Mouse (Mus musculus): ENCODE measurements at regions not wholly inside any gene's neighbourhood (a gene's known extent, or its start where the extent isn't known, plus 50 kb on each side); places are given as distances from the start of the nearest gene placed in this dataset.

GRCm38 (mm10) chr5:111879044-111879443 lies 145.3 kb downstream of the Gm26897 start:
- Histone ChIP-seq H3K79me2 (replicated peaks; ENCODE audit: control insufficient read depth, extremely low read depth, insufficient read depth, poor library complexity, severe bottlenecking) (no peaks in the 10 kb centered on the region), H3K4me3 (replicated peaks in 1 of 3; ENCODE audit: low read depth in 2 of 3, low read length in 2 of 3, poor library complexity in 1 of 3) (no peak overlapping the region), H3K9me3 (replicated peaks; ENCODE audit: low read length) (peaks cover 90% of the 10 kb centered on the region), H3K27ac (ENCODE audit: insufficient read depth, low read depth) (no peak overlapping the region), H3K9ac (ENCODE audit: insufficient read depth, low read depth) (no peak overlapping the region), H3K4me1 (ENCODE audit: control insufficient read depth in 1 of 2, insufficient read depth in 2 of 2) (no peaks in the 10 kb centered on the region), H3K36me3 (replicated peaks in 1 of 2; ENCODE audit: control insufficient read depth in 1 of 2, insufficient read depth in 1 of 2, low read length in 1 of 2) (no peaks in the 10 kb centered on the region), H3K4me2 (ENCODE audit: insufficient read depth, low read depth, poor library complexity, severe bottlenecking) (no peak overlapping the region), H3K27me3 (replicated peaks) (no peaks in the 10 kb centered on the region)
- dilution Hi-C loops (cut with MboI; ENCODE audit: extremely low pct_ligation_motif_present, extremely low pct_unique_long_range_greater_than_20kb, low sequenced_read_pairs) = no loop called here
- TF ChIP-seq JUND (conservative IDR thresholded peaks at IDR 0.05; ENCODE audit: low read depth, low read length) (no peak), MEF2A (IDR thresholded peaks at IDR 0.05; ENCODE audit: borderline replicate concordance, low read depth, low read length) (no peak)
- in situ Hi-C loops (cut with MboI; ENCODE audit: low pct_ligation_motif_present, low pct_unique_long_range_greater_than_20kb, low sequenced_read_pairs) = no loop called here
- DNase-seq (ENCODE audit: extremely low read depth) = no peak

GRCm38 (mm10) chr5:111880268-111880667 lies 146.5 kb downstream of the Gm26897 start:
- DNase-seq (ENCODE audit: extremely low read depth) = no peak
- no peak overlapping the region for H3K9ac ChIP-seq (ENCODE audit: insufficient read depth, low read depth)
- H3K4me3 ChIP-seq (replicated peaks in 1 of 3; ENCODE audit: low read depth in 2 of 3, low read length in 2 of 3, poor library complexity in 1 of 3) = no peak overlapping the region
- H3K4me1 ChIP-seq (ENCODE audit: control insufficient read depth in 1 of 2, insufficient read depth in 2 of 2) = no peaks in the 10 kb centered on the region
- H3K27me3 ChIP-seq (replicated peaks) = no peaks in the 10 kb centered on the region
- no peak overlapping the region for H3K27ac ChIP-seq (ENCODE audit: insufficient read depth, low read depth)
- H3K79me2 ChIP-seq (replicated peaks; ENCODE audit: control insufficient read depth, extremely low read depth, insufficient read depth, poor library complexity, severe bottlenecking) = no peaks in the 10 kb centered on the region
- in situ Hi-C loops (cut with MboI; ENCODE audit: low pct_ligation_motif_present, low pct_unique_long_range_greater_than_20kb, low sequenced_read_pairs) (no loop called here), dilution Hi-C loops (cut with MboI; ENCODE audit: extremely low pct_ligation_motif_present, extremely low pct_unique_long_range_greater_than_20kb, low sequenced_read_pairs) (no loop called here)
- no peak overlapping the region for H3K4me2 ChIP-seq (ENCODE audit: insufficient read depth, low read depth, poor library complexity, severe bottlenecking)
- no peak for TF ChIP-seq JUND (conservative IDR thresholded peaks at IDR 0.05; ENCODE audit: low read depth, low read length)
- no peak for TF ChIP-seq SIN3A (IDR thresholded peaks at IDR 0.05; ENCODE audit: low read length)
- no peak for TF ChIP-seq KAT2A (IDR thresholded peaks at IDR 0.05; ENCODE audit: insufficient replicate concordance, low read length)
- TF ChIP-seq ZKSCAN1 (IDR thresholded peaks at IDR 0.05; ENCODE audit: borderline replicate concordance, low read depth, low read length) = no peak
- no peak for TF ChIP-seq CHD1 (IDR thresholded peaks at IDR 0.05; ENCODE audit: low read depth, low read length)
- TF ChIP-seq UBTF (IDR thresholded peaks at IDR 0.05; ENCODE audit: low read depth, low read length) = no peak
- no peak for TF ChIP-seq MAFK (IDR thresholded peaks at IDR 0.05; ENCODE audit: insufficient replicate concordance, low read length)
- TF ChIP-seq NRF1 (IDR thresholded peaks at IDR 0.05; ENCODE audit: low read depth, low read length) = no peak
- no peak for TF ChIP-seq ETS1 (conservative IDR thresholded peaks at IDR 0.05; ENCODE audit: low read depth, low read length)
- no peak for TF ChIP-seq MXI1 (IDR thresholded peaks at IDR 0.05; ENCODE audit: low read depth, low read length)
- H3K36me3 ChIP-seq (replicated peaks in 1 of 2; ENCODE audit: control insufficient read depth in 1 of 2, insufficient read depth in 1 of 2, low read length in 1 of 2) = no peaks in the 10 kb centered on the region
- H3K9me3 ChIP-seq (replicated peaks; ENCODE audit: low read length) = peaks cover 91% of the 10 kb centered on the region

- dilution Hi-C loops (cut with MboI; ENCODE audit: extremely low pct_ligation_motif_present, extremely low pct_unique_long_range_greater_than_20kb, low sequenced_read_pairs) = no loop called here
- H3K4me2 ChIP-seq (ENCODE audit: insufficient read depth, low read depth, poor library complexity, severe bottlenecking) = no peak overlapping the region
- H3K4me1 ChIP-seq (ENCODE audit: control insufficient read depth in 1 of 2, insufficient read depth in 2 of 2) = no peaks in the 10 kb centered on the region
- no peaks in the 10 kb centered on the region for H3K27me3 ChIP-seq (replicated peaks)
- no peak overlapping the region for H3K9ac ChIP-seq (ENCODE audit: insufficient read depth, low read depth)
- TF ChIP-seq RCOR1 (conservative IDR thresholded peaks at IDR 0.05; ENCODE audit: low read depth, low read length) = no peak
- TF ChIP-seq SIN3A (IDR thresholded peaks at IDR 0.05; ENCODE audit: low read length) = no peak
- no peak for TF ChIP-seq TBP (conservative IDR thresholded peaks at IDR 0.05; ENCODE audit: low read depth, low read length)
- no peak for TF ChIP-seq ZC3H11A (IDR thresholded peaks at IDR 0.05; ENCODE audit: low read depth, low read length)
- no peak for TF ChIP-seq ELF1 (IDR thresholded peaks at IDR 0.05; ENCODE audit: low read depth, low read length)
- TF ChIP-seq EP300 (IDR thresholded peaks at IDR 0.05; ENCODE audit: low read length) = no peak
- no peak for TF ChIP-seq MAZ (IDR thresholded peaks at IDR 0.05; ENCODE audit: low read depth, low read length)
- no peak for TF ChIP-seq USF2 (conservative IDR thresholded peaks at IDR 0.05; ENCODE audit: low read depth, low read length)
- TF ChIP-seq CHD2 (IDR thresholded peaks at IDR 0.05; ENCODE audit: low read length) = no peak
- no peak for TF ChIP-seq NRF1 (IDR thresholded peaks at IDR 0.05; ENCODE audit: low read depth, low read length)
- no peak for TF ChIP-seq ETS1 (conservative IDR thresholded peaks at IDR 0.05; ENCODE audit: low read depth, low read length)
- no peak for TF ChIP-seq RAD21 (IDR thresholded peaks at IDR 0.05; ENCODE audit: low read depth, low read length)
- no peak for TF ChIP-seq UBTF (IDR thresholded peaks at IDR 0.05; ENCODE audit: low read depth, low read length)
- TF ChIP-seq CHD1 (IDR thresholded peaks at IDR 0.05; ENCODE audit: low read depth, low read length) = no peak
- no peak for TF ChIP-seq CTCF (conservative IDR thresholded peaks at IDR 0.05 in 1 of 2, IDR thresholded peaks at IDR 0.05 in 1 of 2; ENCODE audit: low read depth in 2 of 2, low read length in 2 of 2)
- no peak for TF ChIP-seq TCF12 (IDR thresholded peaks at IDR 0.05; ENCODE audit: low read depth, low read length)
- TF ChIP-seq HCFC1 (IDR thresholded peaks at IDR 0.05; ENCODE audit: low read depth, low read length) = no peak
- TF ChIP-seq MEF2A (IDR thresholded peaks at IDR 0.05; ENCODE audit: borderline replicate concordance, low read depth, low read length) = no peak
- DNase-seq (ENCODE audit: extremely low read depth) = no peak
- H3K36me3 ChIP-seq (replicated peaks in 1 of 2; ENCODE audit: control insufficient read depth in 1 of 2, insufficient read depth in 1 of 2, low read length in 1 of 2) = no peaks in the 10 kb centered on the region
- H3K79me2 ChIP-seq (replicated peaks; ENCODE audit: control insufficient read depth, extremely low read depth, insufficient read depth, poor library complexity, severe bottlenecking) = no peaks in the 10 kb centered on the region
- H3K9me3 ChIP-seq (replicated peaks; ENCODE audit: low read length) = peaks cover 91% of the 10 kb centered on the region
- H3K4me3 ChIP-seq (replicated peaks in 1 of 3; ENCODE audit: low read depth in 2 of 3, low read length in 2 of 3, poor library complexity in 1 of 3) = no peak overlapping the region
- H3K27ac ChIP-seq (ENCODE audit: insufficient read depth, low read depth) = no peak overlapping the region
- in situ Hi-C loops (cut with MboI; ENCODE audit: low pct_ligation_motif_present, low pct_unique_long_range_greater_than_20kb, low sequenced_read_pairs) = no loop called here
Observed at GRCm38 (mm10) chr5:111881517-111881916, 147.8 kb downstream of the Gm26897 start.

All from CH12.LX (cell line).